Mouse (Mus musculus): Measurements from ENCODE around the gene Susd5. TPM values are rescaled to one million over a fixed set of nuclear protein-coding genes. Genes with fewer than 3 reads are reported as not detected.
A peak's percentile ranks its signal among the peaks of the same experiment; 100 is the strongest.

The Susd5 gene
- polyA plus RNA-seq (2012; rRNA removed), result 2.1 and 2.3 TPM in 2 replicates

DNA sequence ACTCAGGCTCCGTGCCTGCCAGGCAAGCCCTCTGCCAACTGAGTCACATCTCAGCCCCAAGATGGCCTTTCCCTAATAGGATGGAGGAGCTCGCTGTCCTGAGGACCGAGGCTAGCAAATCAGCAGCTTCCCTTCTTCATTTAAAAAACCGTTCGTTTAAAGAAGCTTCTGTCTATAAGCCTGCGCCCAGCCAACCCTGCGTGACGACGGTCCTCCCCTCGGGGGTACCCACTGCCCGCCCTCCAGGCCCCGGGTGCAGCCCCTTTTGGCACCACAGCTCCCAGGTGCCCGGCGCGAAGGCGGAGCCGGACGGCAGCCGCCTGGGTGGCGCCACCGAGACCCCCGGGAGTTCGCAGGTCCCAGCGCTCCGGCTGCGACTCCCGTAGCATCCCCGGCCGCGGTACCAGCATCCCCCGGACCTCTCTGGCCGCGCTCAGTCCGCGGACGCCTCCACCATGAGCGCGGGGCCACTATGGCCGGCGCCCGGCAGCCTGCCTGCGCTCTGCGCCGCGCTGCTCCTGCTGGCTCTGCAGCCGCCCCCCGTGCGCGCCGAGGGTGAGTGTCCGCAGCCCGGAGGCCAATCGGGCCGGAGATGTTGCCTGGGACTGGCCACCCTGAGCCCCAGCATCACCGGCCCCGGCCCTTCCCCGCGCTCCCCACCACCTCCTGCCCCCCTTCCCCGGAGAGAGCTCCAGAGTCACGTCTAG, at the start of gene Susd5:
Susd5 (plus strand) TSS at position 51 of the 707 bp plus-strand sequence.
- H3K36me3 ChIP-seq (ENCODE audit: control insufficient read depth, insufficient read depth, low read length), result no peaks in the 10 kb centered on the region
- no peaks in the 10 kb centered on the region for H3K27me3 ChIP-seq (ENCODE audit: control insufficient read depth, insufficient read depth, low read length)
- no peak within 1 kb of the TSS for H3K27ac ChIP-seq (ENCODE audit: control insufficient read depth, insufficient read depth, low read depth, low read length)
- peak within 1 kb of the TSS; percentile 8; the same call in 1 of the 2 replicates for H3K4me3 ChIP-seq (ENCODE audit: control insufficient read depth, low read depth, low read length)
- H3K4me1 ChIP-seq (ENCODE audit: control insufficient read depth, insufficient read depth, low read length), result peaks cover 8% of the 10 kb centered on the region
- TF ChIP-seq POLR2A (IDR thresholded peaks at IDR 0.05; ENCODE audit: control insufficient read depth, low read depth, low read length) (no peak), CTCF (IDR thresholded peaks at IDR 0.05; ENCODE audit: control insufficient read depth, insufficient read depth, insufficient replicate concordance, low read depth, low read length) (no peak)

DNA sequence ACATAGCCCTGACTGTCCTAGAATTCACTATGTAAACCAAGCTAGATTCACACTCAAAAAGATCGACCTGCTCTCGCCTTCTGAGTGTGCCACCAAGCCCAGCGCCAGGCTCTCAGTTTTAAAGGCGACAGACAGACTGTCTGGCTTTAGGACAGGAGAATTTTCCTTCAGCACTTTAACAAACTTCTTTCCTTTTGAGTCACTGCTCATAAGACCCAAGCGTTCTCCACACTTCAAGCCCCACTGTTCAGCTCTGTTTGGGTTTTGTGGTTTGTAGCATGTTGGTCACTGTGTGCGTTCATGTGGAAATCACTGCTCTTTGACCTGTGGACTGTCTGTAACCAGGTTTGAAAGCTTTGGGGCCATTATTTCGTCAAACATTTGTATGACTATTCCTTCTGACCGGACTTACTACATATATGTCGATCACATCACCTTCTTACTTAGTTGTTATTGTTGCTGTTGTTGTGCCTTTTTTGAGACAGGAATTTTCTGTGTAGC, 49.0 kb upstream of the Susd5 start:
- Histone ChIP-seq H3K4me3 (ENCODE audit: control insufficient read depth, low read depth, low read length) (no peak overlapping the region), H3K27ac (ENCODE audit: control insufficient read depth, insufficient read depth, low read depth, low read length) (no peak overlapping the region), H3K36me3 (ENCODE audit: control insufficient read depth, insufficient read depth, low read length) (no peaks in the 10 kb centered on the region), H3K4me1 (ENCODE audit: control insufficient read depth, insufficient read depth, low read length) (peaks cover 6% of the 10 kb centered on the region), H3K27me3 (ENCODE audit: control insufficient read depth, insufficient read depth, low read length) (no peaks in the 10 kb centered on the region)
- TF ChIP-seq POLR2A (IDR thresholded peaks at IDR 0.05; ENCODE audit: control insufficient read depth, low read depth, low read length) (no peak), CTCF (IDR thresholded peaks at IDR 0.05; ENCODE audit: control insufficient read depth, insufficient read depth, insufficient replicate concordance, low read depth, low read length) (no peak)

DNA sequence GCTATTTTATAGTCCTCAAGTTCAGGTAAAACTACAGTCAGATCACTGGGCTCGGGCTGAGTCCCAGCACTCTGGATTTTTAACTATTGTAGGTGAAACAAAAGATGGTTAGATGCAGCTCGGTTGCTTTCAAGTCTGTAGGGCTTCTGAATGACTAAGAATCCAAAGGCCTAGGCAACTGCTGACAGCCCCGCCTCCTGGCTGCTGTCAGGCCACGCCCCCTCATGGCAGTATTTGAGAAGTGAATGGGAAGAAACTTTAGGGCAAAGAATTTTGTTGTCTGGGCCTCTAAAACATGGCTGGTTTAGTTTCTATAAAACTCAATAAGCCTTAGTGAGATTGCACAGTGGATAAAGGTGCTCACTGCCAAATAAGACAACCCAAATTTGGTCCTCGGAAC, 47.4 kb upstream of the Susd5 start:
- no peaks in the 10 kb centered on the region for H3K27me3 ChIP-seq (ENCODE audit: control insufficient read depth, insufficient read depth, low read length)
- TF ChIP-seq CTCF (IDR thresholded peaks at IDR 0.05; ENCODE audit: control insufficient read depth, insufficient read depth, insufficient replicate concordance, low read depth, low read length), result no peak
- TF ChIP-seq POLR2A (IDR thresholded peaks at IDR 0.05; ENCODE audit: control insufficient read depth, low read depth, low read length), result no peak
- H3K4me3 ChIP-seq (ENCODE audit: control insufficient read depth, low read depth, low read length), result peak overlapping the region; percentile 15
- H3K27ac ChIP-seq (ENCODE audit: control insufficient read depth, insufficient read depth, low read depth, low read length), result no peak overlapping the region
- H3K36me3 ChIP-seq (ENCODE audit: control insufficient read depth, insufficient read depth, low read length), result no peaks in the 10 kb centered on the region
- H3K4me1 ChIP-seq (ENCODE audit: control insufficient read depth, insufficient read depth, low read length), result peaks cover 6% of the 10 kb centered on the region

DNA sequence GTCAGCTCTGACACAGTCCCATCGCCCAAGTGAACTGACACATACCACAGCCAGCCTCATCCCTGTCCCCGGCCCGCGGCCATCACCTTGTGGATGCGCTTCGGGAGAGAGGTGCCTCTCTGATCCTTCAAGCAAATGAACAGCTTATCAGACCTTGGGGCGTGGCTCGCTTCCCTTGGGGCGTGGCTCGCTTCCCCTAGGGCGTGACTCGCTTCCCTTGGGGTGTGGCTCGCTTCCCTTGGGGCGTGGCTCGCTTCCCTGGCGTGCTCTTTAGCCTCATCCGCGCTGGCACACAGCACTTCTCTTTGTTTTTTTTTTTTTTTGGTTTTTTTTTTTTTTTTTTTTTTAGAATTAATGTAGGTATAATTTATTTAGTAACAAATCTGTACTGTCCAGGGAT, 45.7 kb upstream of the Susd5 start:
- H3K36me3 ChIP-seq (ENCODE audit: control insufficient read depth, insufficient read depth, low read length), result no peaks in the 10 kb centered on the region

DNA sequence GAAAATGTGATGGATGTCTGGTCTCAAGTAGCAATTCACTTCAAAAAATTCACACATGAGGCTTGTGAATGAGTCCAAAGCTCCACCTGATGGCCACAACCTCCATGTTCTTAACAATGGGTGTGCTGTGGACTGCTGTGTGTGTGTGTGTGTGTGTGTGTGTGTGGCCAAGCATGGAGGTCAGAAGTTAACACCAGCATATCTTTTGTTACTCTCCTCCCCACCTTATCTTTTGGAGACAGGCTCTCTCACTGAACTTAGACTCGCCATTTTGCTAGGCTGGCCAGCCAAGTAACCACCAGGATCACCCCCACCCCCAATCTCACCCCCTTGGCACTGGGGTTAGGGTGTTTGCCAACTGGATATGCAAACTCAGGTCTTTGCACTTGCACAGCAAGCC, 42.9 kb upstream of the Susd5 start:
- Histone ChIP-seq H3K27me3 (ENCODE audit: control insufficient read depth, insufficient read depth, low read length) (no peaks in the 10 kb centered on the region), H3K4me1 (ENCODE audit: control insufficient read depth, insufficient read depth, low read length) (peaks cover 6% of the 10 kb centered on the region), H3K27ac (ENCODE audit: control insufficient read depth, insufficient read depth, low read depth, low read length) (no peak overlapping the region), H3K4me3 (ENCODE audit: control insufficient read depth, low read depth, low read length) (no peak overlapping the region), H3K36me3 (ENCODE audit: control insufficient read depth, insufficient read depth, low read length) (no peaks in the 10 kb centered on the region)
- no peak for TF ChIP-seq CTCF (IDR thresholded peaks at IDR 0.05; ENCODE audit: control insufficient read depth, insufficient read depth, insufficient replicate concordance, low read depth, low read length)
- TF ChIP-seq POLR2A (IDR thresholded peaks at IDR 0.05; ENCODE audit: control insufficient read depth, low read depth, low read length), result no peak

More for the DNA sequence above, 45.7 kb upstream of the Susd5 start:
- Histone ChIP-seq H3K4me1 (ENCODE audit: control insufficient read depth, insufficient read depth, low read length) (peaks cover 6% of the 10 kb centered on the region), H3K27ac (ENCODE audit: control insufficient read depth, insufficient read depth, low read depth, low read length) (no peak overlapping the region), H3K4me3 (ENCODE audit: control insufficient read depth, low read depth, low read length) (peak overlapping the region; percentile 59), H3K27me3 (ENCODE audit: control insufficient read depth, insufficient read depth, low read length) (no peaks in the 10 kb centered on the region)
- TF ChIP-seq POLR2A (IDR thresholded peaks at IDR 0.05; ENCODE audit: control insufficient read depth, low read depth, low read length) (no peak), CTCF (IDR thresholded peaks at IDR 0.05; ENCODE audit: control insufficient read depth, insufficient read depth, insufficient replicate concordance, low read depth, low read length) (no peak)

DNA sequence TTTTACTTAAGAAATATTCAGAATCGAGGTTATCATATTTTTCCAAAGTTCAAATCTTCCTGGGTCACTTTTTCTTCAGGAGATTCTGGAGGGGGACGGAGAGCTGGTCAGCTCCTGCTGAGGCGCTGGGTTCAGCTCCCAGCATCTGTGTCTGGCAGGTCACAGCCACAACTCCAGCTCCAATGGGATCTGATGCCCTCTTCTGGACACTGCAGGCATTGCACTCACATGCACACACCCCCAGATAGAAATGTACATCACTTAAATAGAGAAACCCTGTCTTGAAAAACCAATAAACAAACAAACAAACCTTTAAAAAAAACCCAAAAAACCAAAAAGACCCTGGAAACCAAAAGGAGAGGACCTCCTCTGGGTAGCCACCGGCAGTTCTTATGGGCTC, 41.2 kb upstream of the Susd5 start:
- Histone ChIP-seq H3K27ac (ENCODE audit: control insufficient read depth, insufficient read depth, low read depth, low read length) (no peak overlapping the region), H3K36me3 (ENCODE audit: control insufficient read depth, insufficient read depth, low read length) (no peaks in the 10 kb centered on the region), H3K4me1 (ENCODE audit: control insufficient read depth, insufficient read depth, low read length) (peaks cover 3% of the 10 kb centered on the region; the same call in 1 of the 2 replicates), H3K27me3 (ENCODE audit: control insufficient read depth, insufficient read depth, low read length) (no peaks in the 10 kb centered on the region), H3K4me3 (ENCODE audit: control insufficient read depth, low read depth, low read length) (no peak overlapping the region)
- TF ChIP-seq CTCF (IDR thresholded peaks at IDR 0.05; ENCODE audit: control insufficient read depth, insufficient read depth, insufficient replicate concordance, low read depth, low read length), result peak; percentile 69; the same call in 1 of the 2 replicates
- no peak for TF ChIP-seq POLR2A (IDR thresholded peaks at IDR 0.05; ENCODE audit: control insufficient read depth, low read depth, low read length)

DNA sequence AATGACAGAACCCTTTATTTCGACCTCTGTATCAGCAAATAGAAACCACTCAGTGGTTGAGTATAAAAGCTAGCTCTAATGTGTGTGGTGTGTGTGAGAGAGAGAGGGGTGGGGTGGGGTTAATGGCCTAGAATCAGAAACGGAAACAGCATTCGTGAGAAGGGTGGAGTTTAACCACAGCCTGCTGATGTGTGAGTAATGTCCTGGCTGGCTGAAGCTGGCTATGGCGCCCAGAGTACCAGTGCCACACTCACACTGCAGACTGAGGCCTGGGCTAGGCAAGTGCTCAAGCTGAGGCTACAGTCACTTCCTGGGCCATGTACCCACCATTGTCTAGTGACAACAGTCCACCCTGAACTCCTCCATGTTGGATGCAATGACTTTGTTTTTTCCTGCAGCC, 40.5 kb upstream of the Susd5 start:
- H3K36me3 ChIP-seq (ENCODE audit: control insufficient read depth, insufficient read depth, low read length), result no peaks in the 10 kb centered on the region

More for the DNA sequence above, 40.5 kb upstream of the Susd5 start:
- H3K4me3 ChIP-seq (ENCODE audit: control insufficient read depth, low read depth, low read length), result no peak overlapping the region
- H3K27me3 ChIP-seq (ENCODE audit: control insufficient read depth, insufficient read depth, low read length), result no peaks in the 10 kb centered on the region
- H3K4me1 ChIP-seq (ENCODE audit: control insufficient read depth, insufficient read depth, low read length), result no peaks in the 10 kb centered on the region
- no peak for TF ChIP-seq CTCF (IDR thresholded peaks at IDR 0.05; ENCODE audit: control insufficient read depth, insufficient read depth, insufficient replicate concordance, low read depth, low read length)
- TF ChIP-seq POLR2A (IDR thresholded peaks at IDR 0.05; ENCODE audit: control insufficient read depth, low read depth, low read length), result no peak
- no peak overlapping the region for H3K27ac ChIP-seq (ENCODE audit: control insufficient read depth, insufficient read depth, low read depth, low read length)
